Mouse (Mus musculus) heart, postnatal 0 days (tissue): Measurements from ENCODE around the gene Rft1. TPM values are rescaled to one million over a fixed set of nuclear protein-coding genes. Genes with fewer than 3 reads are reported as not detected.
"Not testable (repeated sequence)": the region's sequence is repeated elsewhere in the genome, so short reads cannot be mapped to it uniquely, and the experiment has no call there.

Source experiments
- ATAC-seq: fragments of 200-750 bp; cut with Nextera tagmentation; 2 replicates; pipeline ENCODE4 v1.8.0; 2017; ENCODE audit warnings: low read depth, moderate number of reproducible peaks, moderate library complexity; ENCODE audit not compliant: insufficient read depth
- DNase-seq: peaks from one replicate; pipeline ENCODE4 v3.0.0-alpha.2; 2016; ENCODE audit warnings: low spot score
- H3K27ac ChIP-seq: fragments of 300-500 bp; sonication (generic); 2 replicates; pipeline ENCODE4 v1.5.1; 2014; ENCODE audit warnings: low read depth, mild to moderate bottlenecking
- H3K27me3 ChIP-seq: fragments of 300-500 bp; sonication (generic); 2 replicates; pipeline ENCODE4 v1.6.1; 2014; ENCODE audit warnings: low read length, mixed read lengths; ENCODE audit not compliant: control insufficient read depth, insufficient read depth
- H3K36me3 ChIP-seq: fragments of 300-500 bp; sonication (generic); replicated peaks from 2 replicates; pipeline ENCODE4 v1.6.1; 2014; ENCODE audit warnings: low read length, mixed read lengths; ENCODE audit not compliant: control insufficient read depth, insufficient read depth
- H3K4me1 ChIP-seq: fragments of 300-500 bp; sonication (generic); 2 replicates; pipeline ENCODE4 v1.6.1; 2014; ENCODE audit warnings: antibody characterized with exemption; ENCODE audit not compliant: control insufficient read depth, insufficient read depth
- H3K4me2 ChIP-seq: fragments of 300-500 bp; sonication (generic); 2 replicates; pipeline ENCODE4 v1.6.1; 2014; ENCODE audit warnings: low read depth, mild to moderate bottlenecking, low read length, moderate library complexity
- H3K4me3 ChIP-seq: fragments of 300-500 bp; sonication (generic); 2 replicates; pipeline ENCODE4 v1.5.1; 2014; ENCODE audit warnings: low read depth, low read length
- H3K9ac ChIP-seq: fragments of 300-500 bp; sonication (generic); replicated peaks from 2 replicates; pipeline ENCODE4 v1.6.1; 2014; ENCODE audit warnings: low read depth, low read length, mixed read lengths
- H3K9me3 ChIP-seq: fragments of 300-500 bp; sonication (generic); replicated peaks from 2 replicates; pipeline ENCODE4 v1.6.1; 2016; ENCODE audit warnings: low read length; ENCODE audit not compliant: control insufficient read depth
- CTCF ChIP-seq: IDR thresholded peaks from 2 replicates; pipeline ENCODE4 v1.5.1; 2016; ENCODE audit warnings: antibody characterized with exemption, control low read depth, low read depth
- EP300 ChIP-seq: IDR thresholded peaks from 2 replicates; pipeline ENCODE4 v1.6.1; 2016; ENCODE audit warnings: antibody characterized with exemption, low read depth
- WGBS: fragments of 180-500 bp; shearing (Covaris S2); extraction: QIAGEN DNeasy Blood & Tissue Kit; methylation state at CpG from one replicate; pipeline ENCODE4 v1.1.7; 2014; 5-methylcytosine and 5-hydroxymethylcytosine counted together
- polyA plus RNA-seq: library from polyadenylated mRNA; unstranded; fragments of >200 nt; fragmentation: Nextera tagmentation; extraction: Ambion mirVana; gene quantifications from 2 replicates; pipeline ENCODE4 v1.2.1, GENCODE M21; 2015
- total RNA-seq: library from RNA; depleted of rRNA; stranded (reverse); fragments of >200 nt; gene quantifications from 2 replicates; pipeline ENCODE4 v1.2.3, GENCODE M21; 2014; ENCODE audit warnings: low replicate concordance

The Rft1 gene
- total and polyA plus RNA-seq, 2 experiments from 2014 or later = 10.4 to 13.3 TPM

GRCm38 (mm10) chr14:30713769-30714168 lies 59.6 kb downstream of the Rft1 start:
- H3K27me3 ChIP-seq = no peaks in the 10 kb centered on the region
- ATAC-seq (no peak), DNase-seq (no peak)
- TF ChIP-seq EP300 (no peak), CTCF (no peak)
- H3K4me1 ChIP-seq = peaks cover 5% of the 10 kb centered on the region; the same call in 1 of the 2 replicates
- no peak overlapping the region for H3K9ac ChIP-seq
- H3K36me3 ChIP-seq = no peaks in the 10 kb centered on the region
- H3K4me2 ChIP-seq = no peak overlapping the region
- no peak overlapping the region for H3K4me3 ChIP-seq
- no peak overlapping the region for H3K27ac ChIP-seq
- no peaks in the 10 kb centered on the region for H3K9me3 ChIP-seq
- 67% methylated on average over 1 of the region's 1 CpGs for WGBS

GRCm38 (mm10) chr14:30714799-30715617 lies 60.8 kb downstream of the Rft1 start, which contains the start of gene Sfmbt1:
TSS of gene Sfmbt1 (plus strand) at chr14:30714849.
- peak within 1 kb of the TSS; percentile 97 for H3K4me3 ChIP-seq
- H3K27me3 ChIP-seq = no peaks in the 10 kb centered on the region
- peak within 1 kb of the TSS; percentile 90 for H3K27ac ChIP-seq
- ATAC-seq (peak; percentile 43), DNase-seq (peak; percentile 24)
- H3K36me3 ChIP-seq = no peaks in the 10 kb centered on the region
- TF ChIP-seq CTCF = no peak
- TF ChIP-seq EP300 = no peak
- peak within 1 kb of the TSS; percentile 93 for H3K4me2 ChIP-seq
- H3K9me3 ChIP-seq = no peaks in the 10 kb centered on the region
- peak within 1 kb of the TSS; percentile 93 for H3K9ac ChIP-seq
- H3K4me1 ChIP-seq = peaks cover 5% of the 10 kb centered on the region; the same call in 1 of the 2 replicates
- 2% methylated on average over 83 of the region's 87 CpGs for WGBS

- H3K9me3 ChIP-seq = no peaks in the 10 kb centered on the region
- peak overlapping the region; percentile 97 for H3K4me3 ChIP-seq
- H3K27me3 ChIP-seq = no peaks in the 10 kb centered on the region
- TF ChIP-seq CTCF (no peak), EP300 (no peak)
- WGBS = 2% methylated on average over 48 of the region's 68 CpGs
- ATAC-seq (peak; percentile 86), DNase-seq (peak; percentile 78)
- peaks cover 5% of the 10 kb centered on the region; the same call in 1 of the 2 replicates for H3K4me1 ChIP-seq
- H3K27ac ChIP-seq = peak overlapping the region; percentile 90
- H3K36me3 ChIP-seq = no peaks in the 10 kb centered on the region
- peak overlapping the region; percentile 93 for H3K4me2 ChIP-seq
- peak overlapping the region; percentile 93 for H3K9ac ChIP-seq
These were observed 61.5 kb downstream of the Rft1 start for GRCm38 (mm10) chr14:30715618-30716050.

- H3K4me3 ChIP-seq = peak overlapping the region; percentile 97
- TF ChIP-seq CTCF (no peak), EP300 (no peak)
- H3K4me2 ChIP-seq = peak overlapping the region; percentile 93
- H3K9ac ChIP-seq = peak overlapping the region; percentile 93
- no peaks in the 10 kb centered on the region for H3K36me3 ChIP-seq
- ATAC-seq (peak; percentile 61), DNase-seq (peak; percentile 47)
- no peaks in the 10 kb centered on the region for H3K9me3 ChIP-seq
- H3K4me1 ChIP-seq = peaks cover 5% of the 10 kb centered on the region; the same call in 1 of the 2 replicates
- peak overlapping the region; percentile 90 for H3K27ac ChIP-seq
- H3K27me3 ChIP-seq = no peaks in the 10 kb centered on the region
- WGBS = 0% methylated on average over 60 of the region's 106 CpGs
These were observed 62.1 kb downstream of the Rft1 start for GRCm38 (mm10) chr14:30716051-30716952.

- DNase-seq = peak; percentile 22
- Histone ChIP-seq H3K9ac (peak overlapping the region; percentile 93), H3K9me3 (no peaks in the 10 kb centered on the region), H3K4me2 (peak overlapping the region; percentile 93), H3K4me3 (peak overlapping the region; percentile 97), H3K27ac (peak overlapping the region; percentile 90; the same call in 1 of the 2 replicates), H3K36me3 (no peaks in the 10 kb centered on the region), H3K27me3 (no peaks in the 10 kb centered on the region), H3K4me1 (peaks cover 5% of the 10 kb centered on the region; the same call in 1 of the 2 replicates)
- 13% methylated on average over 7 of the region's 7 CpGs for WGBS
- no peak for TF ChIP-seq EP300
- no peak for TF ChIP-seq CTCF
- no peak for ATAC-seq
These were observed 62.8 kb downstream of the Rft1 start for GRCm38 (mm10) chr14:30716953-30717285.

GRCm38 (mm10) chr14:30718696-30719095 lies 64.5 kb downstream of the Rft1 start:
- WGBS = 89% methylated on average over 1 of the region's 1 CpGs
- not testable (repeated sequence) for ATAC-seq

More at GRCm38 (mm10) chr14:30718696-30719095, 64.5 kb downstream of the Rft1 start:
- not testable (repeated sequence) for DNase-seq, H3K4me3 ChIP-seq, H3K9ac ChIP-seq, H3K4me2 ChIP-seq, H3K27me3 ChIP-seq, H3K4me1 ChIP-seq, H3K9me3 ChIP-seq, H3K36me3 ChIP-seq, H3K27ac ChIP-seq
